In genomic region chr12:105336421-105337289, GRCm38 (mm10) we compare ENCODE assay signal across 8 mouse cellular contexts. TPM values are rescaled to one million over a fixed set of nuclear protein-coding genes. Genes with fewer than 3 reads are reported as not detected.
DNase-seq lines count a peak whose midpoint lies in the region; ATAC-seq lines count a peak whose summit lies in the region.

No protein-coding gene starts in this region.

- H3K4me3 ChIP-seq in heart, embryonic 13.5 days: peak overlapping the region; percentile 60
- H3K4me3 ChIP-seq in forebrain, embryonic 12.5 days (replicated peaks): peak overlapping the region; percentile 63
- H3K4me3 ChIP-seq in stomach, embryonic 16.5 days (replicated peaks; ENCODE audit: low read length): peak overlapping the region; percentile 57

- intact Hi-C loops in heart, postnatal 25 days (cut with DNase I): no loop called here

- peaks cover 92% of the 10 kb centered on the region for H3K27me3 ChIP-seq in heart, embryonic 13.5 days (replicated peaks)
- H3K27me3 ChIP-seq in forebrain, embryonic 12.5 days: peaks cover 45% of the 10 kb centered on the region
- H3K27me3 ChIP-seq in stomach, embryonic 16.5 days (ENCODE audit: control insufficient read depth, insufficient read depth, low read length): peaks cover 31% of the 10 kb centered on the region

- DNase-seq in heart, postnatal 25 days (ENCODE audit: low spot score): no peak
- peak; percentile 76 for DNase-seq in brain, embryonic 18.5 days (ENCODE audit: low read depth, low spot score)
- peak; percentile 64 to 65 for DNase-seq in layer of hippocampus, adult 8-10 months (ENCODE audit: low spot score in 2 of 2)
- peak; percentile 78 for DNase-seq in mesoderm, embryonic 11.5 days (ENCODE audit: low read depth, low spot score)
- no peak for DNase-seq in thymus, postnatal 14 days

- peak overlapping the region; percentile 92 for H3K4me2 ChIP-seq in heart, embryonic 13.5 days
- H3K4me2 ChIP-seq in forebrain, embryonic 12.5 days: peak overlapping the region; percentile 97
- peak overlapping the region; percentile 95 for H3K4me2 ChIP-seq in stomach, embryonic 16.5 days (ENCODE audit: low read depth, low read length)

- WGBS in heart, embryonic 13.5 days: 1% methylated on average over 71 of the region's 77 CpGs
- under 1% methylated on average over 70 of the region's 77 CpGs for WGBS in forebrain, embryonic 12.5 days
- WGBS in stomach, embryonic 16.5 days: under 1% methylated on average over 63 of the region's 77 CpGs

- no peak for ATAC-seq in heart, embryonic 13.5 days (ENCODE audit: extremely low read depth, insufficient number of reproducible peaks, low FRiP score, low TSS enrichment)
- ATAC-seq in forebrain, embryonic 12.5 days (ENCODE audit: low FRiP score): peak; percentile 88
- ATAC-seq in stomach, embryonic 16.5 days (ENCODE audit: insufficient read depth, low FRiP score): peak; percentile 65; the same call in 1 of the 2 replicates

- H3K9ac ChIP-seq in heart, embryonic 13.5 days: peak overlapping the region; percentile 61
- peak overlapping the region; percentile 62 for H3K9ac ChIP-seq in forebrain, embryonic 12.5 days
- H3K9ac ChIP-seq in stomach, embryonic 16.5 days (ENCODE audit: low read length): peak overlapping the region; percentile 44

- no peaks in the 10 kb centered on the region for H3K36me3 ChIP-seq in heart, embryonic 13.5 days
- no peaks in the 10 kb centered on the region for H3K36me3 ChIP-seq in forebrain, embryonic 12.5 days (replicated peaks)
- no peaks in the 10 kb centered on the region for H3K36me3 ChIP-seq in stomach, embryonic 16.5 days (ENCODE audit: control insufficient read depth, insufficient read depth, low read length)

- peaks cover 14% of the 10 kb centered on the region for H3K4me1 ChIP-seq in heart, embryonic 13.5 days
- peaks cover 16% of the 10 kb centered on the region for H3K4me1 ChIP-seq in forebrain, embryonic 12.5 days
- no peaks in the 10 kb centered on the region for H3K4me1 ChIP-seq in stomach, embryonic 16.5 days (ENCODE audit: control insufficient read depth, insufficient read depth, low read length)

- H3K27ac ChIP-seq in heart, embryonic 13.5 days (replicated peaks): no peak overlapping the region
- 0 out of 2 replicates have a peak overlapping the region, but pooled peaks have one; percentile 13 for H3K27ac ChIP-seq in forebrain, embryonic 12.5 days
- H3K27ac ChIP-seq in stomach, embryonic 16.5 days (ENCODE audit: low read length): no peak overlapping the region

- no peaks in the 10 kb centered on the region for H3K9me3 ChIP-seq in heart, embryonic 13.5 days
- H3K9me3 ChIP-seq in forebrain, embryonic 12.5 days: no peaks in the 10 kb centered on the region
- H3K9me3 ChIP-seq in stomach, embryonic 16.5 days (replicated peaks; ENCODE audit: control insufficient read depth, low read length): no peaks in the 10 kb centered on the region

RNA-seq across cellular contexts. Expression of gene Tunar, which starts 3.0 kb away (rescaled TPM):
- polyA plus RNA-seq in heart, embryonic 13.5 days (2015; fragmentation: Nextera tagmentation; extraction: Ambion mirVana): not detected in 2 replicates
- not detected for total RNA-seq in heart, postnatal 25 days (2021)
- 1.4 and 1.7 TPM in 2 replicates for polyA plus RNA-seq in forebrain, embryonic 12.5 days (2016; fragmentation: Nextera tagmentation; extraction: Ambion mirVana)
- total RNA-seq in layer of hippocampus, adult 8-10 months (2022): 10 to 100 TPM; 13.1 to 15.3 (median 14.0) TPM
- 0.15 and 0.17 TPM in 2 replicates for polyA plus RNA-seq in stomach, embryonic 16.5 days (2015; fragmentation: Nextera tagmentation; extraction: Ambion mirVana)

Comparison
In these comparisons a context has a peak if more than half of its experiments do, and no peak if none do; other contexts are left out.
1. DNase-seq: peak in brain, embryonic 18.5 days (single experiment), layer of hippocampus, adult 8-10 months (2 of 2) and mesoderm, embryonic 11.5 days (single experiment); none in heart, postnatal 25 days (single experiment) and thymus, postnatal 14 days (single experiment).
2. Peak in every context shown above with its lines, with median percentiles within 50 percentile points of each other: H3K4me2 ChIP-seq, H3K4me3 ChIP-seq and H3K9ac ChIP-seq.